Mouse (Mus musculus) adrenal gland (tissue): ENCODE measurements around the gene Syngr1.

Experiments used
- intact Hi-C: fragments of 180-260 bp; cut with DNase I; formaldehyde crosslinking; loops from one replicate; pipeline ENCODE4 v1.15.1; 2025

The Syngr1 gene

DNA sequence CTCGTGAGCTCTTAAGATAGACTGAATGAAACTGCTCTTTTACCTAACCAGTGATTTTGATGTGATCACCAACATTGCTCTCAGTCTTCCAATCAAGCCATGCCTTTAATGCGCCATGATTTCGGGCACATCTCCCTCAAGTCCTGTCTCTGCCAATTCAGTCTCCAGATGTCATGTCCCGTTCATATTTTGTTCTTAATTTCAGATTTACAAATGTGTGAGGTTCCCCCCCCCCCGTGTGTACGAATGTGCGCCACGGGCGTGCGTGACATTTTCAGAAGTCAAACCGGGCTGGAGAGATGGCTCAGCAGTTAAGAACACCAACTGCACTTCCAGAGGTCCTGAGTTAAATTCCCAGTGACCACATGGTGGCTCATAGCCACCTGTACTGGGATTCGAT is 7.4 kb upstream of the Syngr1 start:
- intact Hi-C loops, result no loop called here

DNA sequence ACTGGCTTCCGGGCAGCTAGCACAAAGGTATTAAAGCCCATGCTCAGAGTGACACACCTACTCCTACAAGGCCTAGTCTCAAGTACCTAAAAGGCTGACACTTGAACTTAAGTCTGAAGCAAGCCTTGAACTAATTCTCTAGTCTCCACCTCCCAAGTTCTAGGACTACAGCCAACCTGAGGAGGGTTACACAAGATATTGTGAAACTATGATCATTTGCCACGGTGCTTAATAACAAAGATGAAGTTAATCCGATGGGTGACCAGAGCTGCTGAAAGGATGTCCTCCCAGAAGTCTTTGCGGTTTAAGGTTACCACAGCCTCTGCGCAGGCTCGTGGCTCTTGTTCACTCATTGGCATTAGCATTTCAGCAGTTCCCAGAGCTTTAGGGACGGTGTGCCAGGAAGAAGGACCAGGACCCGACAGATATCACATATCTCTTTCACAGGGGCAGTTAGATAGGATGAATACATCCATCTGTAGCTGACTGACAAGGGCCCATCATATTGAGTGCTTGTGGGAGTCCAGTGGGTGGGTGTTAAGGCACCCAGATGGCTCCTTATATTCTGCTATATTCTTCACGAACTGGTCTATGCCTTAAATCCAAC is 3.6 kb upstream of the Syngr1 start:
- intact Hi-C loops, result loop anchor here (5.0 kb wide), 2 partner anchors 45 to 140 kb away; partner anchors contain the start of gene Tab1

DNA sequence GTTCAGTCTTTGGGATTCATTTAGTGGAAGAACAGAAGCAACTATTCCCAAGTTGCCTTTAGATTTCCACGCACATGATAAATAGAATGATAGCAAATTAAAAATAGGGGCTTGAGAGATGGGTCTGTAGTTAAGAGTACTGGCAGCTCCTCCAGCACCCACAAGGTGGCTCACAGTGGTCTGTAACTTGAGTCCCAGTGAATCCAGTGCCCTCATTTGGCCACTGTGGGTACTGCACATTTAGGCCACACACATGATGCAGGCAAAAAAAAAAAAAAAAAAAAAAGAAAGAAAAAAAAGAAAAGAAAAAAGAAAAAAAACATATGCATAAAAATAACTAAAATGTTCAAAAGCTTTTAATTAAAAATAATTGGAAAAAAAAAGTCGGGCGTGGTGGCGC is 2.5 kb upstream of the Syngr1 start:
- intact Hi-C loops, result loop anchor here (5.0 kb wide), 2 partner anchors 44 to 139 kb away; partner anchors contain the start of gene Tab1

DNA sequence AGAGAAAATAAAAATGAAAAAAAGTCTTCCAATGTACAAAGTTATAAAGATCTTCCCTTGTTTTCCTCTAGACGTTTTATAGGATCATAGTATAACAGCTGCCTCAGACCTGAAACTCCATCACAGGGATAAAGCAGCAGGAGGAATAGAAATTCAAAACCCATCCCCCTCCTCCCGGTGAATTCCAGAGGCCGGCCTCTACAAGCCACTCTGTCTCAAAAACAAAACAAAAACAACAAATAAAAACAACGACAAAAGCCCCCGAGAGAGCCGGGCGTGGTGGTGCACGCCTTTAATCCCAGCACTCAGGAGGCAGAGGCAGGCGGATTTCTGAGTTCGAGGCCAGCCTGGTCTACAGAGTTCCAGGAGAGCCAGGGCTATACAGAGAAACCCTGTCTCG is 979 bp upstream of the Syngr1 start:
- intact Hi-C loops, result no loop called here

DNA sequence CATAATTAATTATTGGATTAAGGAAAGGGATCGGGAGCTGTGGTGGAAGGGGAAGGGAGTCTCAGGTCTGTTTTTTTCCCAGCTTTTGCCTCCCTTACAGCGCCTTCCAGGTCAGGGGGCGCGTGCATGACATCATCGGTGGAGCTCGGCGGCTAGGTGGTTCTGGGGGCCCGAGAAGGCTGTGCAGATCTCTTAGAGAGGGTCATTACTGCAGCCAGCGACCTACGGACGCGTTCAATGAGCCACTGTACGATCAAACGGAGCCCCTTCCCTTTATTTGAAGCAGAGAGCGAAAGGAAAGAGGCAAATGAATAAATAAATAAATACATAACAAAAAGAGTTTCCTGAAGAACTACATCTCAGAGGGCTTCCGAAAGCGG is 403 bp upstream of the Syngr1 start:
- intact Hi-C loops, result no loop called here

DNA sequence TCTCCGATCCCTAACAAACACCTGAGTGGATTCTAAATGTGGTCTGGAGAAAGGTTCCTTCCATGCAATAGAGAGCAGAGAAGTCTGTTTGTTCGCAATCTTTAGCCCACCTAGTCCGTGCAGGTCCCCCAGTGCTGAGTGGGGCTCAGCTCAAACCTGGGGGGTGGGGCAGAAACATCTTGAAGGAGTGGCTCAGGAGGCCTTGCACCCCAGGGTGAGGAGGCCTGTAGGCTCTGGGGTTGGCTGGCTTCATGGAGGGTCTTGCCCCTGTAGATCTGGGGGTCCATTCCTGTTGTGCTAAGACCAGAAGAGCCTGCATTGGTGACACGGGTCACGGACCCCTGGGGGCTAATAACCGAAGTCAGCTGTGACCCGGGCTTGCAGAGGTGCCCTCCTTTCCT is 907 bp downstream of the Syngr1 start:
- intact Hi-C loops, result no loop called here

DNA sequence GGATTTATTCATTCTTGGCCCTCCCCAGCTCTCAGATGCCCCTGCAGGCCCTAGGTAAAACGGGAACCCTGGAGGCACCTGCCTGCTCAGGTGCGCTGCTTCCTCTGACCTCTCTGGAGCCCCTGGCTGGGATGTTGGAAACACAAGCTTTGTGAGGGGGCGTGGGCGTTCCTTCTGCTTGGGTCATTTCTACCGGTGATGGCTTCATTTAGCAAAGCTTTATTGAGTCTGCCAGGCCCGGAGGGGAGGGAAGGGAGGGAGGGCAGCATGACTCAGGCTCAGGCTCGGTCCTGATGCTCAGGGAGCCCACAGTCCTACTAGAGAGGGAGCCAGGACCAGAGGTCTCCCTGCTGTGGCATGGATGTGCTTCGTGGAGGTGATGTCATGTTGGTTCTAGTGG is 1.5 kb downstream of the Syngr1 start:
- intact Hi-C loops, result no loop called here

DNA sequence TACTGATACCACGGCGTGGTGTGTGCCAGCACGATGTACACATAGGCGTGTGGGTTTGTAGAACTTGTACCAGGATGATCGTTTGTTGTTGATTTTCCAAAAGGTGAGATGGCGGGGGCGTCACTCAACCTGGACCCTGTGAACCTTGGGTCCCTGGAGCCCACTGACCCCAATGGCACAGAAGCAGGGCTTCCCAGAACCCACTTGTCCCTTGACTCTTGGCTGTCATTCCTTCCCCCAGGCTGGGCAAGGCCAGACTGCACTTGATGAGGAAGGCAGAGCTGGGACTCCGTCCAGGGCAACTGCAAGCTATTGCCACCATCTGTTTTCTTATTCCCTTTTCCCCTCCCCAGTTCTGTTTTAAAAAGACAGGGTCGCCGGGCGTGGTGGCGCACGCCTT is 3.1 kb downstream of the Syngr1 start:
- intact Hi-C loops, result no loop called here

DNA sequence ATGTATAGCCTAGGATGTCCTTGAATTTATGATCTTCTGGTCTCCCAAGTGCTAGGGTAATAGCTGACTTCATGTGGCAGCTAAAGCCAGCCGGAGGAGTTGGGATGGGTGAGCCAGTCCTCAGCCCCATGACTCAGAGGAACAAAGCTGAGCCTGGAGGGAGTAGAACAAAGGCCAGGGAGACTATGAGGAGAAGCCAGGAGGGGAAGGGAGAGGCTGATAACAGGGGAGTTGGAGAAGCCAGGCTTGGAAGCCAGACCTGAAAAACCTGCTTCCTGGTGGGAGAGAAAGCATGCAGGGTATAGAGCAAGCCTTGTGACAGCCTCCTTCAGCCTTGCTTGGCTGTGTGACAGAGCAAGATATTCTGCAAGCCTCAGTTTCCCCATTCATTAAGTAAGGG is 4.5 kb downstream of the Syngr1 start:
- intact Hi-C loops, result loop anchor here (5.0 kb wide), 1 partner anchor 127 kb away; no protein-coding TSS in a partner anchor

DNA sequence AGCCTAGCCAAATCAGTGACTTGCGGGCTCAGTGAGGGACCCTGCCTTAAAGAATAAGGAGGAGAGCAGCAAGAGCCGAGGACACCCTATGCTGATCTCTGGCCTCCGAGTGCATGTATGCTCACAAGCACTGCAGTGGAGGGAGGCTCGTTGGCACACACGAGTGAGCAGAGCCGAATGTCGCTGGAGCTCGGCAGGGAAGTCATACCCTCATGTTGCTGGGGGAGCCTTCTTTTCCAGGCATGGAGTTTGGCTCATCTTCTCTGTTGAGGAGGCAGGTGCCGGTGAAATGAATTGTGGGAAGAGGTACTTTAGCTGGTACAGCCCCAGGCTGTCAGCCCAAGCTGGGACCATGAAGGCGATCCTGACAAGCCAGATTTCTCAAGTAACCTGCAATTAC is 5.3 kb downstream of the Syngr1 start:
- intact Hi-C loops, result loop anchor here (5.0 kb wide), 1 partner anchor 126 kb away; no protein-coding TSS in a partner anchor

DNA sequence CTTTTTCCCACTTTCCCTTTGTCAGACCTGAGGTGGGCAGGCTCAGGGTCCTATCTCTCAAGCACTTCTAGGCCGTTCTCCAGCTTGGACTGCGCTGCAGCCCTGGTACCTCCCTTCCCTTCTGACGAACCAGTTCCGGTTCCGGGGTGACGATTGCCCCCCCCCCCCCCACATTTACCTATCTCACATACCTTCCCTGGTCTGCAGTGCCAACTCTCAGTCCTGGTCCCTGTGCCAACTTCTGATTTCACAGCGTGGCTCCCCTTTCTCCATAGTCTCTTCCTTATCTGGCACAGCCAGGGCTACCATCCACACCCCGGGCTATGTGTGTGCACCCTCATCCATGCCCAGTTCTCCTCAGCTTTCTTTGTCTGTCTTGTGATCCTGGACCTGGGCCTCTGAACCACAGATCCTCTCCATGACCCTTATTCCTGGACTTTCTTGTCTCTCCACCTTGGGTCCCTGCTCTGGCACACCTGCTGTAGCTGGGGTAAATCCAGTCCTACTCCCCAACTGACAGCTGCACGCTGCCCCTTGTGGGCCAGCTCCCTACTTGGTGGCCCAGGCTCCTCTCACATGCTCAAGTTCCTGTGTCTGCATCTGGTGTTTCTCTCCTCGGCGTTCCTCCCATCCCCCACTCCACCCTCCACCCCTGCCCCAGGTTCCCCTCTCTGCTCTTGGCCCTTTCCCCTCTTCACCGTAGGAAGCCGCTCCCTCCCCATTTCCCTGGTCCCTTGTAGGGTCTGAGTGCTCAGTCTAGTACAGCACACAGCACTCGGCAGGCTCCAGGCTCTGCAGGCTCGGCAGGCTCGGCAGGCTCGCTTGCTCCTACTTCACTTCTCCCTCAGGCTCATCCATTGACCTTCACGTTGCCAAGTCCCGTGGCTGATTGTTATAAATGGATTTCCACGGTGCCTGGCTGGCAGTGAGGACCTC is 6.1 kb downstream of the Syngr1 start:
- intact Hi-C loops, result loop anchor here (5.0 kb wide), 1 partner anchor 125 kb away; no protein-coding TSS in a partner anchor

DNA sequence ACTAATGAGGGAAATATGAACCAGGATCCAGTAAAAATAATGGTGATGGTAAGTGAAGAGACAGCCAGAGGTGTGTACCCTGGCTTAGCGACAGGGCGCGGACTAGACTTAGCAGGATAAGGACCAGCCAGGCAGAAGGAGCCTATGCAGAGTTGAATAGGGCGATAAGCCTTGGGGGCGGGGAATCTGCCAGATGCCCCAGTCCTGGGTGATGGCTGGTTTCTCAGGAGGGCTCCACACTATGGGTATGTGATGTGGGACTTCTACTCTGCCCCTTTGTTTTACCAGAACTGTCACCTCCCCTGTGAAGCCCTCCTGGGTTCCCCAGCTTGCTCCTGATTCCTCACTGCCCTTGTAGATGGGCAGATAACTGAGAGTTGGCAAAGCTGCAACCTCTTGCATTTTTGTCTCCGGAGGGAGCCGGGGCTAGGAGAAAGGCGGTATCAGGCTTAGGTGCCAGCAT is 6.9 kb downstream of the Syngr1 start:
- intact Hi-C loops, result loop anchor here (5.0 kb wide), 1 partner anchor 124 kb away; no protein-coding TSS in a partner anchor

DNA sequence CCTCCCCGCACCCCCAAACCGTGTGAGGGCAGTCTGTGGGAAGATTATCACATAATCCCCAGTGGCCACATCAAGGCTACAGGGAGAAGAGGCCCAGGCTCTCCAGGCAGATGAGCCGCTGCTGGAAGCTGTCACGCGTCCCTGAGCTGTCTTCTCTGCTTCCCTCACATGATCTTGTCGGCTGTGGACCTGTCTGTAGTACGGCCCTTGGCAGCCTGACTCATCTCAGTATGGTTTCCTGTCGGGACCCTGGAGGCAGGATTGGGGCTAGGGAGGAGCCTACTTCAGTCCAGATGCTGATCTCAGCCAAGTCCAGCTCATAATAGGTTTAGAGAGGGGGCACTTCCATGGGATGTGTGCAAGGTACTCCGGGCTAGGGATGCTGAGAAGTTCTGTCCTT is 7.7 kb downstream of the Syngr1 start:
- intact Hi-C loops, result loop anchor here (5.0 kb wide), 1 partner anchor 123 kb away; no protein-coding TSS in a partner anchor

DNA sequence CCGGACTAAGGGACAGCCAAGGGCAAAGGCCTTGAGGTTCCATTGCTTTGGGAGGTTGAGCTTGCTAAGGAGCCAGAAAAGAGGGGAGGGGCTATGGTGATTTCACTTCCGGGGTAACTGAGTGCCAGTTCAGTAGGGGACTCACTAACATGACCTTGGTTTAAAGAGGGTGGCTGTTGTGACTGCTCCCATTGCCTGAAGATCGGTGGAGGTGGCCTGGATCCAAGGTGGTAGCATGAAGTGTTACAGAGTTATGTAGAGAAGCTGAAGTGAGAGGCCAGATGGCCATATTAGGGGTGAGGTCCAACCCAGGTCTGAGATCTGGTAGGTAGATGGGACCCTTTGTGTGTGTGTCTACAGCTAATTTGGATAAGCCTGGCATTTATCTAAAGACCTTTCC is 8.3 kb downstream of the Syngr1 start:
- intact Hi-C loops, result loop anchor here (5.0 kb wide), 1 partner anchor 123 kb away; no protein-coding TSS in a partner anchor

DNA sequence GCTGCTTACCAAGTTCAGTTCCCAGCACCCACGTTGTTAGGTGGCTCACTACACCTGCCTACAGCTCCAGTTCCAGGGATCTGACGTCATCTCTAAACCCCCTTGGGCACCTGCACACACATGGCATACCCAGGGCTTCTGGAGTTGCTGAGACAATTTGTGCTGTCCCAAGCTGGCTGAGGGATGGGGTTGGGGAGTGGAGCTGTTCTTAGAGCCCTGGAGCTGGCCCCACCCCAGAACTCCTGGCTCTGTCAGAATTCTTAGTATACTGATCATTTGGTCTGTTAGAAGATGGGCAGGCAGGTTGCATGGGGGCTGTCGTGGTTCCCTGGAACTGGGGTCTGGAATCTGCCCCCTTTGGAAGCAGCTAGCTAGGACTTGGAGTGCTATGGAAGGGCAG is 9.1 kb downstream of the Syngr1 start:
- intact Hi-C loops, result no loop called here

DNA sequence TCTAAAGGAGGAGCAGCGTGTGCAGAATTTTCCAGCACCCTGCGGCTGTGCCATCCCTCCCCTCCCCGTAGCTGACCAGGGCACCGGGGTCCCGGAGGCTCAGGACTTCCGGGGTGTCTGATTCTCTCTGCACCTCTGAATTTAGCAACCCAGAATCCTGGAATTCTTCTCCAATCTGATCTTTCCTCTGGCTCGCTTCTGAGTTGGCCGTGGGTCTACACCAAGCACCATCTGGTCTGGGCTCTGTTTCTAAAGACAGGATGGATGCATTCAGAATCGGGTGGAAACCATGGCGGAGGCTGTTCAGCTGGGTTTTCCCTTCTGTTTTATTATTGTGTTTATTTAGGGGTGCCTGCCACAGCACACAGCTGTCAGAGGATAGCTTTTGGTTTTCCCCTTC is 9.7 kb downstream of the Syngr1 start:
- intact Hi-C loops, result no loop called here

DNA sequence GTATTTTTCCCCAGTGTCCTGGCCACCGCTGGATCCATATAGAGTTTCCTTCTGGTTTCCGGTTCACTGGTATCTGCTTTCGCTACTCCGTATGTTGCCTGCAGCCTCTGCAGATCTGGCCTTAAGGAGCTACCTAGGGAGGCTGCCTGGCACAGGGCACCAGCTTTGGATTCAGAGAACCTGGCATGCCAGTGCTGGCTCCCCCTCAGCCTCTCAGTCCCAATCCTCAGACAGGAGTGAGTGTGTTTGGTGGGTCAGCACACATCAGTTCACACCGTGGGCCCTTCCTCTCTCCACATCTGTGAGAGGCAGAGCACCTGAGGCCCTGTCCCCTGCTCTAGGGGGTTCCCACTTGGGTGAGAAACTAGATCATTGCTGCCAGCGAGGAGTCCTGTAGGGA is 10.4 kb downstream of the Syngr1 start:
- intact Hi-C loops, result no loop called here

DNA sequence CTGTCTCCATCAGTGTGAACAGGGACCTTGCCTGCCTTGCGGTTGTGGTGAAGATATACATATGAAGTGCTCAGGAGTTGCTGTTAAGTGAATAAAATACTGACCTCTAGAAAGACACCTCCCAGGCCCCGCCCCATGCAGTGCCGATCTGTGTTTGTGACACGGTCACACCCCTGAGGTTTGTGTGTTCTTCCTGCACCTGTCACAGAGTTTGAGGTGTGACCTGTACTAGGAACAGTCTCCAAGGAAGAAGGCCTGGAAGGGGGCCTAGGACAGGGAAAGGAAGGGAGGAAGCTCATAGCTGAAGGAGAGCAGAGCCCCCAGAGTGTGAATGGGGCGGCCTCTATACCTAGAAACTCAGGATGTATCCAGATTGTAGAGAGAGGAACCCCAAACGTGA is 11.4 kb downstream of the Syngr1 start:
- intact Hi-C loops, result no loop called here

DNA sequence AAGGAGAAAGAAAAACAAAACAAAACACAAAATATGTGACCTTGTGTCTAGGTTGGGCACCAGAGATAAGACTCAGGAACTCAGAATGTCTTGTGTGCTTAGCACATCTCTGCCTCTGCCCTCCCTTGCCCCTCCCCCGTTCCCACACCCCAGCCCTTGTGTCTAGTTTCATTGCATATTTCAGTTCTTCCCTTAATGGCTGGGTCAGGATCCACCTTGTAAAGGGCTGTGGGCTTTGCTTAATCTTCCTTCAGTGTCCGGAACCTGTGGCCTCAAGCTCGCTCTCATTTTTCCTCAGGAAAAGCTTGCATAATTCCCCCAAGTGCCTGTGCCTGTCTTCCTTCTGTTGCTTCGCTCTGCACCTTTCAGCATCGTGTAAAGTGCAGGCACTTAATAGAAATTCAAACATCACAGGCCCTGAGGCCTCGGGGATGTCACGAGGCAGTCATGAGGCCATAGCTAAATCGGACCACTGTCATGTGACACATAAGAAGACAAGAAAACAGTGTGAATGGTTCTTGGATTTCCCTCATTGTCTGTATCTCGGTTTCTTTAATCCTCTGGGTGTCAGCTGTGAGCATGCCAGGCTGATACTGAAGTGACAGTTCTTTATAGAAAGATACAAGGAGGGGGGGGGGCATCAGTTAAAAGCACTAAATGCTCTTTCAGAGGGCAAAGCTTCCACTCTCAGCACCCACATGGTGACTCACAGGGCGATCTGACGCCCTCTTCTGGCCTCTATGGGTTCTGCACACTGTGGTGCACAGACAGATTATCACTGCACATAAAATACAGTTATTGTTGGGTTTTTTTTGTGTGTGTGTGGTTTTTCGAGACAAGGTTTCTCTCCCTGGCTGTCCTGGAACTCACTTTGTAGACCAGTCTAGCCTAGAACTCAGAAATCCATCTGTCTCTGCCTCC is 14.6 kb downstream of the Syngr1 start:
- intact Hi-C loops, result no loop called here

DNA sequence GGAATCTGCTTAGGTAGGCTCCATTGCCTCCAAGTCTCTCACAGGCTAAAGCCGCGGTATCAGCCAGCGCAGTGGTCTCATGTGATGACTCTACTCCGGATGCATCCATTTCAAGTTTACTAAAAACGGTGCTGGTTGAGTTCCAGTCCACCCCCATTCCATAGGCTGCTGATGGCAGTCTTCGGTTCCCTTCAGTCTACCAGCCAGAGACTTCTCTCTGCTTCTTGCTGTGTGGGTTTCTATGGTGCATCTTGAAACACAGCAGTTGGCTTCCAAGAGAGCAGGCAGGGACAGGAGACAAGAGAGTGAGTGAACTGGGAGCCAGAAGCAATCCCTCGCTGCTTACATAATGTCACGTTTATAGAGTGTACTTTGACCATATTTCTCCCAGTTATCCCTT is 16.0 kb downstream of the Syngr1 start:
- intact Hi-C loops, result no loop called here

DNA sequence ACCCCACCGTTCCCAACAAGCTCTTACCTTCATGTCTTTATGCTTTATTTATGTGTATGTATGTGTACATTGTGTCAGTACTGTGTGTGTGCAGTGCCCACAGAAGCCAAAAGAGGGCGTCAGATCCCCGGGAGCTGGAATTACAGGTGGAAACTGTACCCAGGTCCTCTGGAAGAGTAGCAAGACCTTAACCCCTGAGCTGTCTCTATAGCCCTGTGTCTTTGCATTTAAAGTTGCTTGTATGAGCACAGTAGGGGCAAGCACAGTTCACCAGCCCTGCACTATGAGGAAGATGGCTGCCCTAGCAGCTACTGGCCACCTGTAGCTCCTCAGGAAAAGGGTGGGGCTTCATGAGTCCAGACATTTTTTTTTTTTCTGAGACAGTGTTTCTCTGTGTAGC is 16.4 kb downstream of the Syngr1 start:
- intact Hi-C loops, result no loop called here
